ENCODE assay signal across 16 mouse cellular contexts in the genomic region with DNA sequence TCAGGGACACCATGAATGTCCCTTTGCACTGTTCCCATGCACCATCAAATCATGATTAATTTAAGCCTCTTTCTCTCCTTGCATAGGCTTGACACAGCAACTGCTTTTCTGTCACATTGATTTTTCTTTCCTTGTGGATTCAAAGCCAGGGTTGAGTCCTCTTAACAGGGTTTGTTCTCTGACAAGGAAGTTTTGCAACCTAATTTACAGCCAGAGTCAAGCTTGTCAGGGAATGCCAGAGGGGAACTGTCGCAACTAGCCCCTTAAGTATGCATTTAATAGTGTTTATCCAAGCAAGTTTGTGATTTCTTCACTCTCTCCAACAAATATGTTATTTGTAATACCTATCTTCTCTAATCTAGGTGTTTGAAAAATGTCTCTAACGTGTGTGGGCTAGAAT.
A peak's percentile ranks its signal among the peaks of the same experiment; 100 is the strongest.
DNase-seq lines count a peak whose midpoint lies in the region; ATAC-seq and TF ChIP-seq lines count a peak whose summit lies in the region.
"Had no signal": no experiment of that assay in that cellular context is flagged by ENCODE, and none has a peak within 500 bp of the region (broad histone marks: within the 10 kb centered on the region; RNA-seq: fewer than 3 reads in every experiment).

No protein-coding gene starts in this region.

- 0 out of 2 replicates have a peak overlapping the region, but pooled peaks have one; percentile 2 for H3K27ac ChIP-seq in embryonic facial prominence, embryonic 13.5 days
- H3K27ac ChIP-seq in embryonic facial prominence, embryonic 10.5 days (replicated peaks): no peak overlapping the region
- H3K27ac ChIP-seq in midbrain, embryonic 11.5 days (ENCODE audit: low read depth, low read length): no peak overlapping the region
- H3K27ac ChIP-seq in midbrain, postnatal 0 days (ENCODE audit: low read depth, low read length): no peak overlapping the region
- H3K27ac ChIP-seq in embryonic fibroblast, embryonic 13.5 days (ENCODE audit: insufficient read depth, low read length): peak overlapping the region; percentile 52; the same call in 1 of the 2 replicates
- H3K27ac ChIP-seq: hindbrain, embryonic 15.5 days; limb, embryonic 10.5 days; liver, embryonic 14.5 days had no signal

- H3K4me2 ChIP-seq in embryonic facial prominence, embryonic 13.5 days: no peak overlapping the region
- H3K4me2 ChIP-seq in midbrain, embryonic 11.5 days: no peak overlapping the region
- H3K4me2 ChIP-seq in midbrain, postnatal 0 days (ENCODE audit: low read depth, low read length, poor library complexity, severe bottlenecking): no peak overlapping the region
- no peak overlapping the region for H3K4me2 ChIP-seq in myocyte (ENCODE audit: low read depth)
- H3K4me2 ChIP-seq: hindbrain, embryonic 15.5 days had no signal

- H3K36me3 ChIP-seq in embryonic facial prominence, embryonic 13.5 days: no peaks in the 10 kb centered on the region
- no peaks in the 10 kb centered on the region for H3K36me3 ChIP-seq in embryonic facial prominence, embryonic 10.5 days (replicated peaks)
- H3K36me3 ChIP-seq in midbrain, embryonic 11.5 days (ENCODE audit: control insufficient read depth, insufficient read depth, low read length): no peaks in the 10 kb centered on the region
- H3K36me3 ChIP-seq in midbrain, postnatal 0 days (ENCODE audit: insufficient read depth, low read length): no peaks in the 10 kb centered on the region
- no peaks in the 10 kb centered on the region for H3K36me3 ChIP-seq in myocyte (ENCODE audit: control insufficient read depth, insufficient read depth)
- H3K36me3 ChIP-seq: hindbrain, embryonic 15.5 days; limb, embryonic 10.5 days had no signal

- WGBS in embryonic facial prominence, embryonic 13.5 days: 61% methylated on average over 2 of the region's 2 CpGs
- 74% methylated on average over 2 of the region's 2 CpGs for WGBS in embryonic facial prominence, embryonic 10.5 days
- 81% methylated on average over 2 of the region's 2 CpGs for WGBS in midbrain, embryonic 11.5 days
- 52% methylated on average over 2 of the region's 2 CpGs for WGBS in midbrain, postnatal 0 days

- no peak for TF ChIP-seq CTCF in midbrain, postnatal 0 days (IDR thresholded peaks at IDR 0.05)
- no peak for TF ChIP-seq CTCF in embryonic fibroblast, embryonic 13.5 days (IDR thresholded peaks at IDR 0.05; ENCODE audit: borderline replicate concordance, insufficient read depth, low read length)

- no peak overlapping the region for H3K4me3 ChIP-seq in embryonic facial prominence, embryonic 13.5 days
- no peak overlapping the region for H3K4me3 ChIP-seq in embryonic facial prominence, embryonic 10.5 days
- no peak overlapping the region for H3K4me3 ChIP-seq in midbrain, embryonic 11.5 days (ENCODE audit: low read depth, low read length)
- no peak overlapping the region for H3K4me3 ChIP-seq in midbrain, postnatal 0 days (ENCODE audit: low read depth, low read length)
- no peak overlapping the region for H3K4me3 ChIP-seq in embryonic fibroblast, embryonic 13.5 days (ENCODE audit: insufficient read depth, low read length)
- H3K4me3 ChIP-seq in myocyte: no peak overlapping the region
- H3K4me3 ChIP-seq: hindbrain, embryonic 15.5 days; limb, embryonic 10.5 days had no signal

- no peak for DNase-seq in embryonic facial prominence, embryonic 10.5 days (ENCODE audit: low spot score)
- DNase-seq in midbrain, embryonic 11.5 days (ENCODE audit: low spot score, missing footprints): peak; percentile 82
- no peak for DNase-seq in midbrain, postnatal 0 days (ENCODE audit: low spot score)
- no peak for DNase-seq in spleen, postnatal 36 days (ENCODE audit: low spot score in 2 of 2)
- DNase-seq in thymus, postnatal 36 days: no peak
- DNase-seq: cerebellum, adult 11 months; heart, adult 18-20 months; kidney, adult 9 months; right cerebral cortex, adult 18-20 months had no signal

- H3K9ac ChIP-seq in embryonic facial prominence, embryonic 13.5 days: no peak overlapping the region
- no peak overlapping the region for H3K9ac ChIP-seq in midbrain, embryonic 11.5 days (ENCODE audit: low read length)
- no peak overlapping the region for H3K9ac ChIP-seq in midbrain, postnatal 0 days (replicated peaks; ENCODE audit: low read length, poor library complexity, severe bottlenecking)
- H3K9ac ChIP-seq: hindbrain, embryonic 15.5 days; liver, embryonic 14.5 days had no signal

- H3K27me3 ChIP-seq in embryonic facial prominence, embryonic 13.5 days: no peaks in the 10 kb centered on the region
- no peaks in the 10 kb centered on the region for H3K27me3 ChIP-seq in embryonic facial prominence, embryonic 10.5 days (replicated peaks; ENCODE audit: low read depth, poor library complexity, severe bottlenecking)
- H3K27me3 ChIP-seq in midbrain, embryonic 11.5 days (ENCODE audit: control insufficient read depth, insufficient read depth, low read length): no peaks in the 10 kb centered on the region
- no peaks in the 10 kb centered on the region for H3K27me3 ChIP-seq in midbrain, postnatal 0 days (ENCODE audit: insufficient read depth, low read length)
- H3K27me3 ChIP-seq in myocyte (ENCODE audit: control insufficient read depth, insufficient read depth, insufficient read length): no peaks in the 10 kb centered on the region
- H3K27me3 ChIP-seq: hindbrain, embryonic 15.5 days had no signal

- H3K79me2 ChIP-seq in myocyte (ENCODE audit: control insufficient read depth, insufficient read depth): no peaks in the 10 kb centered on the region

- peaks cover 5% of the 10 kb centered on the region; the same call in 1 of the 2 replicates for H3K4me1 ChIP-seq in embryonic facial prominence, embryonic 13.5 days
- H3K4me1 ChIP-seq in embryonic facial prominence, embryonic 10.5 days: no peaks in the 10 kb centered on the region
- no peaks in the 10 kb centered on the region for H3K4me1 ChIP-seq in midbrain, embryonic 11.5 days (ENCODE audit: control insufficient read depth, insufficient read depth, low read length)
- H3K4me1 ChIP-seq in midbrain, postnatal 0 days (ENCODE audit: insufficient read depth, low read length): no peaks in the 10 kb centered on the region
- H3K4me1 ChIP-seq in embryonic fibroblast, embryonic 13.5 days (ENCODE audit: control insufficient read depth, insufficient read depth, low read length): no peaks in the 10 kb centered on the region
- H3K4me1 ChIP-seq: hindbrain, embryonic 15.5 days; limb, embryonic 10.5 days had no signal

- no peak overlapping the region for H3ac ChIP-seq in myocyte (ENCODE audit: control insufficient read depth, insufficient read length)

- no peak for ATAC-seq in embryonic facial prominence, embryonic 13.5 days (ENCODE audit: insufficient number of reproducible peaks, insufficient read depth, low FRiP score, low TSS enrichment, low read depth)
- no peak for ATAC-seq in midbrain, embryonic 11.5 days (ENCODE audit: low FRiP score)
- no peak for ATAC-seq in midbrain, postnatal 0 days (ENCODE audit: low FRiP score)
- ATAC-seq: forebrain, embryonic 14.5 days had no signal

- no peak for TF ChIP-seq POLR2A in embryonic fibroblast, embryonic 13.5 days (IDR thresholded peaks at IDR 0.05; ENCODE audit: low read depth, low read length)
- TF ChIP-seq POLR2A in myocyte (IDR thresholded peaks at IDR 0.05; ENCODE audit: insufficient read length, low read depth): no peak

- H3K9me3 ChIP-seq in embryonic facial prominence, embryonic 13.5 days: no peaks in the 10 kb centered on the region
- H3K9me3 ChIP-seq in embryonic facial prominence, embryonic 10.5 days: no peaks in the 10 kb centered on the region; the same call in 1 of the 2 replicates
- H3K9me3 ChIP-seq in midbrain, embryonic 11.5 days (ENCODE audit: control insufficient read depth, low read length): no peaks in the 10 kb centered on the region
- no peaks in the 10 kb centered on the region for H3K9me3 ChIP-seq in midbrain, postnatal 0 days (ENCODE audit: low read length)
- H3K9me3 ChIP-seq: hindbrain, embryonic 15.5 days; limb, embryonic 10.5 days had no signal

TF ChIP-seq in myocyte, 11 proteins besides CTCF, POLR2A, EP300 and RAD21:
- TF ChIP-seq SRF (IDR thresholded peaks at IDR 0.05; ENCODE audit: control insufficient read depth, insufficient read length, low read depth) (no peak), E2F4 (IDR thresholded peaks at IDR 0.05; ENCODE audit: insufficient read depth) (no peak), TCF12 (IDR thresholded peaks at IDR 0.05; ENCODE audit: insufficient read depth, poor library complexity, severe bottlenecking) (no peak), CEBPB (IDR thresholded peaks at IDR 0.05; ENCODE audit: insufficient read depth, poor library complexity, severe bottlenecking) (0 out of 2 replicates have a peak, but pooled peaks have one; percentile 13)

Comparison
In these comparisons a context has a peak if more than half of its experiments do, and no peak if none do; other contexts are left out.
1. H3K27ac ChIP-seq: peak in embryonic facial prominence, embryonic 13.5 days (single experiment) and embryonic fibroblast, embryonic 13.5 days (single experiment); none in embryonic facial prominence, embryonic 10.5 days (single experiment), midbrain, embryonic 11.5 days (single experiment) and midbrain, postnatal 0 days (single experiment).